Mouse (Mus musculus): Measurements from ENCODE around the gene Aire. TPM values are rescaled to one million over a fixed set of nuclear protein-coding genes. Genes with fewer than 3 reads are reported as not detected.

The Aire gene
- 0.39 TPM for polyA plus RNA-seq (2017; shearing (Covaris generic))

DNA sequence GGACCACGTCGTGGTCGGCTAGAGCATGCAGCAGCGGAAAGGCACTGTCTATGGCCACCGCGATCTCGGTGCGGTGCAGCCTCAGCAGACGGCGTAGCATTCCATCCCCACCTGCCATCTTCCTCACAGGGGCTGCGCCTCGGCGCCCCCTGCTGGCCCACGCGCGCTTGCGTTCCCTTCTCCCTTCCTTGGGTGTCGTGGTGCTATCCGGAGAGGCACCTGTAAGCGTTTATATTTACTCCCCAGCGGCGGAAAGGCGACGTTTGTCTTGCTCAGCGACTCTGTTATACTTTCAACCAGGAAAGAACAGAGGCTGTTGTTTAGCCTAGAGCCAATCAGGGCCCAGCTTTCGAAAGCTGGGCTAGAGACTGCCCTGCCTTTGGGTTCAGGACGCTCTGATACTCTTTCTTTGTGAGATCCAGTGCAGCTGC lies at the start of gene Aire:
Gene Aire, minus strand, starts transcription at position 205 of the 431 bp plus-strand sequence.

GRCm38 (mm10) chr10:78069101-78070011 lies 25.9 kb upstream of the Aire start, which contains the start of gene Icosl:
Gene Icosl (plus strand): TSS chr10:78069302.

GRCm38 (mm10) chr10:78041647-78042046 lies 1.8 kb downstream of the Aire start, which contains the start of gene Dnmt3l:
Gene Dnmt3l (plus strand): TSS chr10:78041947.

DNA sequence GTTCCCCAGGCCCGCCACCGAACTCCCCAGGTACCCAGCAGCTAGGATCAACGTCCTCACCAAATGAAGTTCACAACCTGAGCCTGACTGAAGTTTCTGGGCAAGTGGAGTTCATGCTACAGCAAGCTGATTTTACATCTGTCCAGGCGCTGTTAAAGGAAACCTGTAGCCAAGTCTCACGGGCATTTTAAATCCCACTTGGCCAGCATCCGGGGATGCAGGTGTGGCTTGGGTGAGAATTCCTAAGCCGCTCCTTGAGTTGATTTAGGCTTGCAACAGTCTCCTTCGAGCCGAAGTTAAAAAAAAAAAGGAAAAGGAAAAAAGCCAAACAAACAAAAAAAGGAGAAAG lies 33.5 kb downstream of the Aire start, which contains the start of gene Pfkl:
Gene Pfkl, minus strand, starts transcription at position 139 of the 349 bp plus-strand sequence.

Other genes starting within 250 kb of the Aire start
- gene Gm9639, start 248.5 kb downstream of the Aire start, polyA plus RNA-seq (2017; shearing (Covaris generic)) = not detected
- gene Gm19668, start 244.5 kb downstream of the Aire start, polyA plus RNA-seq (2017; shearing (Covaris generic)) = not detected
- gene Gm9507, start 231.8 kb downstream of the Aire start, polyA plus RNA-seq (2017; shearing (Covaris generic)) = not detected
- not detected for gene Gm2696, start 228.9 kb downstream of the Aire start, polyA plus RNA-seq (2017; shearing (Covaris generic))
- not detected for gene Krtap10-4, start 216.5 kb downstream of the Aire start, polyA plus RNA-seq (2017; shearing (Covaris generic))
- not detected for gene Krtap10-10, start 207.7 kb downstream of the Aire start, polyA plus RNA-seq (2017; shearing (Covaris generic))
- gene Gm36176, start 196.8 kb downstream of the Aire start, polyA plus RNA-seq (2017; shearing (Covaris generic)) = not detected
- gene Gm10318, start 190.8 kb downstream of the Aire start, polyA plus RNA-seq (2017; shearing (Covaris generic)) = not detected
- not detected for gene Gm3285, start 181.6 kb downstream of the Aire start, polyA plus RNA-seq (2017; shearing (Covaris generic))
- 0.32 TPM for gene Lrrc3, start 141.1 kb downstream of the Aire start, polyA plus RNA-seq (2017; shearing (Covaris generic))
- 1.1 TPM for gene Trpm2, start 73.0 kb downstream of the Aire start, polyA plus RNA-seq (2017; shearing (Covaris generic))
- gene 1810043G02Rik, start 65.1 kb downstream of the Aire start, polyA plus RNA-seq (2017; shearing (Covaris generic)) = 11.6 TPM
- gene Pfkl, start 33.5 kb downstream of the Aire start, polyA plus RNA-seq (2017; shearing (Covaris generic)) = 110 TPM
- gene Dnmt3l, start 1.7 kb downstream of the Aire start, polyA plus RNA-seq (2017; shearing (Covaris generic)) = not detected
- gene Icosl, start 25.7 kb upstream of the Aire start, polyA plus RNA-seq (2017; shearing (Covaris generic)) = 14.9 TPM
- 37.2 TPM for gene D10Jhu81e, start 126.2 kb upstream of the Aire start, polyA plus RNA-seq (2017; shearing (Covaris generic))
- 24.8 TPM for gene Pwp2, start 141.5 kb upstream of the Aire start, polyA plus RNA-seq (2017; shearing (Covaris generic))
- gene Trappc10, start 201.0 kb upstream of the Aire start, polyA plus RNA-seq (2017; shearing (Covaris generic)) = 35.3 TPM

Data from effector memory CD4-positive, alpha-beta T cell, adult 7 months (primary cell).